Mouse (Mus musculus) lung, postnatal 0 days (tissue): ENCODE results near the gene Mydgf. TPM values are rescaled to one million over a fixed set of nuclear protein-coding genes. Genes with fewer than 3 reads are reported as not detected.

Experiments used
- ATAC-seq: fragments of 200-750 bp; cut with Nextera tagmentation; 2 replicates; pipeline ENCODE4 v1.8.0; 2017; ENCODE audit warnings: moderate library complexity
- DNase-seq: peaks from one replicate; pipeline ENCODE4 v3.0.0-alpha.2; 2016; ENCODE audit warnings: low spot score
- H3K27ac ChIP-seq: fragments of 300-500 bp; sonication (generic); 2 replicates; pipeline ENCODE4 v1.5.1; 2014; ENCODE audit warnings: antibody characterized with exemption, mild to moderate bottlenecking, low read length, mixed read lengths
- H3K27me3 ChIP-seq: fragments of 300-500 bp; sonication (generic); replicated peaks from 2 replicates; pipeline ENCODE4 v1.6.1; 2014; ENCODE audit warnings: low read length, mixed read lengths; ENCODE audit not compliant: insufficient read depth
- H3K36me3 ChIP-seq: fragments of 300-500 bp; sonication (generic); 2 replicates; pipeline ENCODE4 v1.6.1; 2014; ENCODE audit warnings: low read length, mixed read lengths; ENCODE audit not compliant: insufficient read depth
- H3K4me1 ChIP-seq: fragments of 300-500 bp; sonication (generic); 2 replicates; pipeline ENCODE4 v1.6.1; 2014; ENCODE audit warnings: antibody characterized with exemption, low read depth, low read length, mixed read lengths; ENCODE audit not compliant: insufficient read depth
- H3K4me2 ChIP-seq: fragments of 300-500 bp; sonication (generic); replicated peaks from 2 replicates; pipeline ENCODE4 v1.6.1; 2014; ENCODE audit warnings: low read depth, mild to moderate bottlenecking, low read length, moderate library complexity, mixed read lengths
- H3K4me3 ChIP-seq: fragments of 300-500 bp; sonication (generic); 2 replicates; pipeline ENCODE4 v1.5.1; 2014; ENCODE audit warnings: low read depth, low read length
- H3K9ac ChIP-seq: fragments of 300-500 bp; sonication (generic); replicated peaks from 2 replicates; pipeline ENCODE4 v1.6.1; 2014; ENCODE audit warnings: low read depth, mild to moderate bottlenecking
- H3K9me3 ChIP-seq: fragments of 300-500 bp; sonication (generic); 2 replicates; pipeline ENCODE4 v1.6.1; 2016; ENCODE audit warnings: low read length, mixed read lengths
- CTCF ChIP-seq: IDR thresholded peaks from 2 replicates; pipeline ENCODE4 v1.5.1; 2016; ENCODE audit warnings: antibody characterized with exemption, mild to moderate bottlenecking
- EP300 ChIP-seq: IDR thresholded peaks from 2 replicates; pipeline ENCODE4 v1.6.1; 2016; ENCODE audit warnings: antibody characterized with exemption, mild to moderate bottlenecking, control low read depth
- WGBS: fragments of 180-500 bp; shearing (Covaris S2); extraction: QIAGEN DNeasy Blood & Tissue Kit; methylation state at CpG from one replicate; pipeline ENCODE4 v1.1.7; 2014; 5-methylcytosine and 5-hydroxymethylcytosine counted together
- polyA plus RNA-seq: library from polyadenylated mRNA; unstranded; fragments of >200 nt; fragmentation: Nextera tagmentation; extraction: Ambion mirVana; gene quantifications from 2 replicates; pipeline ENCODE4 v1.2.1, GENCODE M21; 2015

Mydgf gene
- polyA plus RNA-seq, 1 experiment from 2014 or later: 71.2 TPM

- H3K9me3 ChIP-seq: no peaks in the 10 kb centered on the region
- H3K27ac ChIP-seq: peak overlapping the region; percentile 92
- no peak overlapping the region for H3K9ac ChIP-seq
- TF ChIP-seq CTCF (no peak), EP300 (no peak; the same call in 1 of the 2 replicates)
- H3K4me2 ChIP-seq: no peak overlapping the region
- H3K27me3 ChIP-seq: no peaks in the 10 kb centered on the region
- no peaks in the 10 kb centered on the region; the same call in 1 of the 2 replicates for H3K4me1 ChIP-seq
- H3K4me3 ChIP-seq: no peak overlapping the region
- ATAC-seq (no peak), DNase-seq (peak; percentile 39)
- WGBS: 85% methylated on average over 9 of the region's 9 CpGs
- peaks cover 53% of the 10 kb centered on the region for H3K36me3 ChIP-seq
These were observed 24.3 kb upstream of the Mydgf start for GRCm38 (mm10) chr17:56207963-56208530.

GRCm38 (mm10) chr17:56206986-56207674, 23.4 kb upstream of the Mydgf start:
- no peaks in the 10 kb centered on the region; the same call in 1 of the 2 replicates for H3K4me1 ChIP-seq
- ATAC-seq (peak; percentile 55), DNase-seq (peak; percentile 73)
- no peak overlapping the region for H3K9ac ChIP-seq
- H3K36me3 ChIP-seq: peaks cover 61% of the 10 kb centered on the region
- no peak overlapping the region for H3K4me3 ChIP-seq
- H3K4me2 ChIP-seq: no peak overlapping the region
- TF ChIP-seq EP300: no peak
- no peak for TF ChIP-seq CTCF
- H3K27ac ChIP-seq: peak overlapping the region; percentile 92
- H3K27me3 ChIP-seq: no peaks in the 10 kb centered on the region
- WGBS: 67% methylated on average over 6 of the region's 6 CpGs
- H3K9me3 ChIP-seq: no peaks in the 10 kb centered on the region

GRCm38 (mm10) chr17:56206276-56206884, 22.7 kb upstream of the Mydgf start:
- H3K4me2 ChIP-seq: no peak overlapping the region
- TF ChIP-seq CTCF (no peak), EP300 (peak; percentile 92)
- H3K36me3 ChIP-seq: peaks cover 60% of the 10 kb centered on the region
- H3K9ac ChIP-seq: no peak overlapping the region
- 65% methylated on average over 10 of the region's 10 CpGs for WGBS
- peak; percentile 95 for DNase-seq
- no peaks in the 10 kb centered on the region for H3K27me3 ChIP-seq
- no peaks in the 10 kb centered on the region; the same call in 1 of the 2 replicates for H3K4me1 ChIP-seq
- H3K4me3 ChIP-seq: no peak overlapping the region
- peak overlapping the region; percentile 92 for H3K27ac ChIP-seq
- H3K9me3 ChIP-seq: no peaks in the 10 kb centered on the region
- peak; percentile 88 for ATAC-seq

GRCm38 (mm10) chr17:56203729-56204128, 20.0 kb upstream of the Mydgf start:
- H3K4me3 ChIP-seq: no peak overlapping the region
- H3K27me3 ChIP-seq: no peaks in the 10 kb centered on the region
- no peak overlapping the region for H3K27ac ChIP-seq
- H3K36me3 ChIP-seq: peaks cover 45% of the 10 kb centered on the region
- no peak for DNase-seq
- H3K9me3 ChIP-seq: no peaks in the 10 kb centered on the region
- no peak for ATAC-seq
- no peaks in the 10 kb centered on the region for H3K4me1 ChIP-seq
- H3K9ac ChIP-seq: no peak overlapping the region
- H3K4me2 ChIP-seq: no peak overlapping the region
- TF ChIP-seq CTCF: peak; percentile 62
- TF ChIP-seq EP300: no peak
- WGBS: 49% methylated on average over 3 of the region's 3 CpGs

- H3K27me3 ChIP-seq: no peaks in the 10 kb centered on the region
- ATAC-seq (no peak), DNase-seq (no peak)
- 96% methylated on average over 8 of the region's 8 CpGs for WGBS
- H3K9ac ChIP-seq: no peak overlapping the region
- peaks cover 56% of the 10 kb centered on the region for H3K36me3 ChIP-seq
- no peak overlapping the region for H3K27ac ChIP-seq
- no peak overlapping the region for H3K4me3 ChIP-seq
- H3K9me3 ChIP-seq: no peaks in the 10 kb centered on the region
- H3K4me1 ChIP-seq: no peaks in the 10 kb centered on the region
- no peak for TF ChIP-seq EP300
- TF ChIP-seq CTCF: no peak
- no peak overlapping the region for H3K4me2 ChIP-seq
These were observed 18.8 kb upstream of the Mydgf start for GRCm38 (mm10) chr17:56202476-56202875.

- WGBS: 75% methylated on average over 3 of the region's 3 CpGs
- Histone ChIP-seq H3K4me1 (no peaks in the 10 kb centered on the region), H3K4me3 (no peak overlapping the region), H3K36me3 (peaks cover 60% of the 10 kb centered on the region), H3K9ac (no peak overlapping the region), H3K27me3 (no peaks in the 10 kb centered on the region), H3K9me3 (no peaks in the 10 kb centered on the region), H3K27ac (no peak overlapping the region), H3K4me2 (no peak overlapping the region)
- ATAC-seq: no peak
- TF ChIP-seq CTCF (0 out of 2 replicates have a peak, but pooled peaks have one; percentile 32), EP300 (no peak)
- DNase-seq: no peak
These were observed 17.9 kb upstream of the Mydgf start for GRCm38 (mm10) chr17:56201642-56202041.
